Mouse (Mus musculus) neural tube, embryonic 13.5 days (tissue): ENCODE data around the gene Olfr167. TPM values are rescaled to one million over a fixed set of nuclear protein-coding genes. Genes with fewer than 3 reads are reported as not detected.
"Not testable (repeated sequence)": the region's sequence is repeated elsewhere in the genome, so short reads cannot be mapped to it uniquely, and the experiment has no call there.

Experiments
- ATAC-seq: fragments of 200-750 bp; cut with Nextera tagmentation; 2 replicates; pipeline ENCODE4 v1.8.0; 2017; ENCODE audit warnings: low read depth, mild to moderate bottlenecking, moderate TSS enrichment, moderate library complexity
- H3K27ac ChIP-seq: fragments of 300-500 bp; sonication (generic); replicated peaks from 2 replicates; pipeline ENCODE4 v1.5.1; 2015; ENCODE audit warnings: moderate library complexity, mild to moderate bottlenecking, inconsistent platforms
- H3K27me3 ChIP-seq: fragments of 300-500 bp; sonication (generic); 2 replicates; pipeline ENCODE4 v1.6.1; 2015; ENCODE audit warnings: mild to moderate bottlenecking, inconsistent platforms
- H3K36me3 ChIP-seq: fragments of 300-500 bp; sonication (generic); 2 replicates; pipeline ENCODE4 v1.6.1; 2015; ENCODE audit warnings: mild to moderate bottlenecking, inconsistent platforms
- H3K4me1 ChIP-seq: fragments of 300-500 bp; sonication (generic); replicated peaks from 2 replicates; pipeline ENCODE4 v1.6.1; 2015; ENCODE audit warnings: inconsistent platforms
- H3K4me2 ChIP-seq: fragments of 300-500 bp; sonication (generic); 2 replicates; pipeline ENCODE4 v1.6.1; 2015; ENCODE audit warnings: inconsistent platforms, mild to moderate bottlenecking, moderate library complexity
- H3K4me3 ChIP-seq: fragments of 300-500 bp; sonication (generic); 2 replicates; pipeline ENCODE4 v1.5.1; 2015; ENCODE audit warnings: mild to moderate bottlenecking, inconsistent platforms
- H3K9ac ChIP-seq: fragments of 300-500 bp; sonication (generic); 2 replicates; pipeline ENCODE4 v1.6.1; 2015; ENCODE audit warnings: moderate library complexity, mild to moderate bottlenecking, inconsistent platforms
- H3K9me3 ChIP-seq: fragments of 300-500 bp; sonication (generic); 2 replicates; pipeline ENCODE4 v1.6.1; 2016; ENCODE audit warnings: inconsistent platforms
- WGBS: fragments of 180-500 bp; shearing (Covaris S2); methylation state at CpG from one replicate; pipeline ENCODE4 v1.1.7; 2015; 5-methylcytosine and 5-hydroxymethylcytosine counted together
- polyA plus RNA-seq: library from polyadenylated mRNA; unstranded; fragments of >200 nt; fragmentation: Nextera tagmentation; extraction: Ambion mirVana; gene quantifications from 2 replicates; pipeline ENCODE4 v1.2.1, GENCODE M21; 2015

Olfr167 gene
- polyA plus RNA-seq, result not detected in 2 replicates

- no peak for ATAC-seq
- Histone ChIP-seq H3K4me1 (no peaks in the 10 kb centered on the region), H3K27ac (no peak within 1 kb of the TSS), H3K27me3 (no peaks in the 10 kb centered on the region), H3K36me3 (no peaks in the 10 kb centered on the region), H3K9me3 (no peaks in the 10 kb centered on the region), H3K9ac (no peak within 1 kb of the TSS), H3K4me2 (no peak within 1 kb of the TSS), H3K4me3 (no peak within 1 kb of the TSS)
- WGBS, result 92% methylated on average over 2 of the region's 2 CpGs
Measured at GRCm38 (mm10) chr16:19522166-19522565, at the start of gene Olfr167. Gene Olfr167, minus strand, starts transcription at chr16:19522266.

- not testable (repeated sequence) for H3K4me3 ChIP-seq, H3K9me3 ChIP-seq, H3K4me2 ChIP-seq, H3K27ac ChIP-seq, ATAC-seq, H3K4me1 ChIP-seq, H3K36me3 ChIP-seq, H3K9ac ChIP-seq, H3K27me3 ChIP-seq
- 84% methylated on average over 2 of the region's 2 CpGs for WGBS
Measured at GRCm38 (mm10) chr16:19571709-19572108, 49.6 kb upstream of the Olfr167 start, which contains the start of gene Olfr169. Gene Olfr169, minus strand, starts transcription at chr16:19571809.

GRCm38 (mm10) chr16:19553429-19553828 is 31.4 kb upstream of the Olfr167 start:
- not testable (repeated sequence) for H3K36me3 ChIP-seq, H3K27ac ChIP-seq, H3K4me2 ChIP-seq, H3K9me3 ChIP-seq, H3K4me3 ChIP-seq, ATAC-seq, H3K27me3 ChIP-seq, H3K4me1 ChIP-seq, H3K9ac ChIP-seq
- 91% methylated on average over 7 of the region's 7 CpGs for WGBS

- H3K9ac ChIP-seq, H3K36me3 ChIP-seq, H3K27ac ChIP-seq, ATAC-seq, H3K9me3 ChIP-seq, H3K4me2 ChIP-seq, H3K4me1 ChIP-seq, H3K27me3 ChIP-seq, H3K4me3 ChIP-seq: not testable (repeated sequence)
- WGBS, result 96% methylated on average over 3 of the region's 3 CpGs
Measured at GRCm38 (mm10) chr16:19552246-19552645, 30.2 kb upstream of the Olfr167 start.

GRCm38 (mm10) chr16:19535455-19535854 is 13.4 kb upstream of the Olfr167 start, which contains the start of gene Olfr168:
Gene Olfr168, minus strand, starts transcription at chr16:19535555.
- no peaks in the 10 kb centered on the region for H3K4me1 ChIP-seq
- ATAC-seq, result no peak
- H3K9ac ChIP-seq, result no peak within 1 kb of the TSS
- no peak within 1 kb of the TSS for H3K4me2 ChIP-seq
- H3K9me3 ChIP-seq, result no peaks in the 10 kb centered on the region
- no peaks in the 10 kb centered on the region for H3K27me3 ChIP-seq
- H3K4me3 ChIP-seq, result no peak within 1 kb of the TSS
- H3K36me3 ChIP-seq, result no peaks in the 10 kb centered on the region
- H3K27ac ChIP-seq, result no peak within 1 kb of the TSS

- H3K4me2 ChIP-seq, result no peak within 1 kb of the TSS
- H3K27ac ChIP-seq, result no peak within 1 kb of the TSS
- H3K9ac ChIP-seq, result no peak within 1 kb of the TSS
- no peak within 1 kb of the TSS for H3K4me3 ChIP-seq
- no peaks in the 10 kb centered on the region for H3K9me3 ChIP-seq
- H3K4me1 ChIP-seq, result no peaks in the 10 kb centered on the region
- no peaks in the 10 kb centered on the region for H3K27me3 ChIP-seq
- no peaks in the 10 kb centered on the region for H3K36me3 ChIP-seq
- ATAC-seq, result no peak
Measured at GRCm38 (mm10) chr16:19483394-19483793, 38.7 kb downstream of the Olfr167 start, which contains the start of gene Olfr166. Gene Olfr166, plus strand, starts transcription at chr16:19483694.

GRCm38 (mm10) chr16:19464365-19464764 is 57.7 kb downstream of the Olfr167 start:
- no peaks in the 10 kb centered on the region for H3K4me1 ChIP-seq
- ATAC-seq, result no peak
- H3K27ac ChIP-seq, result no peak overlapping the region
- no peaks in the 10 kb centered on the region for H3K9me3 ChIP-seq
- no peaks in the 10 kb centered on the region for H3K27me3 ChIP-seq
- no peak overlapping the region for H3K9ac ChIP-seq
- no peak overlapping the region for H3K4me3 ChIP-seq
- no peaks in the 10 kb centered on the region for H3K36me3 ChIP-seq
- H3K4me2 ChIP-seq, result no peak overlapping the region
- WGBS, result 89% methylated on average over 1 of the region's 1 CpGs

Other genes with a start within 250 kb of the Olfr167 start
- not detected in 2 replicates for gene Olfr164, start 208.2 kb downstream of the Olfr167 start, polyA plus RNA-seq
- gene Olfr165, start 99.1 kb downstream of the Olfr167 start, polyA plus RNA-seq, result not detected in 2 replicates
- gene Olfr166, start 38.6 kb downstream of the Olfr167 start, polyA plus RNA-seq, result not detected in 2 replicates
- not detected in 2 replicates for gene Olfr168, start 13.3 kb upstream of the Olfr167 start, polyA plus RNA-seq
- gene Olfr169, start 49.5 kb upstream of the Olfr167 start, polyA plus RNA-seq, result not detected in 2 replicates
- not detected in 2 replicates for gene Olfr170, start 89.6 kb upstream of the Olfr167 start, polyA plus RNA-seq
- gene Olfr171, start 107.7 kb upstream of the Olfr167 start, polyA plus RNA-seq, result not detected in 2 replicates
- gene Lamp3, start 184.1 kb upstream of the Olfr167 start, polyA plus RNA-seq, result 0.08 and 0.12 TPM in 2 replicates
- 40.1 and 43.1 TPM in 2 replicates for gene B3gnt5, start 237.9 kb upstream of the Olfr167 start, polyA plus RNA-seq